Mouse (Mus musculus): Measurements from ENCODE around the gene Anxa6.

Anxa6 gene

DNA sequence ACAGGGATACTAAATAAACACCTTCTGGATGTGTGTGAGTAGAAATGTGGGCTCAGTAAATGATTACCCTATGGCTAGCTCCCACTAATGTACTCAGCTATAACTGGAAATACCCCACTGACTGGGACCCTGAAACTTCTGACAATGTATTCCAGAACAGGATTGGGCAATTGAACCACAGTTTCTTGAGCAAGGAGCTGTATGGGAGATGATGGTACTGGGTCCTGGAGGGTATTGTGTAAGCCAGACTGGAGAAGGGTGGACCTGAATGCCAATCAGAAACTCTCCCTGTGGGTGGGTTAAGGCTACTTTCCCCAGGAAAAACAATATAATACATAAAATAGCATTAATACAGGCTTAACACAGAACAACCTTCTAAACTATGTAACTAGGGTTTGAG, 43.3 kb downstream of the Anxa6 start:
- no peak for DNase-seq

DNA sequence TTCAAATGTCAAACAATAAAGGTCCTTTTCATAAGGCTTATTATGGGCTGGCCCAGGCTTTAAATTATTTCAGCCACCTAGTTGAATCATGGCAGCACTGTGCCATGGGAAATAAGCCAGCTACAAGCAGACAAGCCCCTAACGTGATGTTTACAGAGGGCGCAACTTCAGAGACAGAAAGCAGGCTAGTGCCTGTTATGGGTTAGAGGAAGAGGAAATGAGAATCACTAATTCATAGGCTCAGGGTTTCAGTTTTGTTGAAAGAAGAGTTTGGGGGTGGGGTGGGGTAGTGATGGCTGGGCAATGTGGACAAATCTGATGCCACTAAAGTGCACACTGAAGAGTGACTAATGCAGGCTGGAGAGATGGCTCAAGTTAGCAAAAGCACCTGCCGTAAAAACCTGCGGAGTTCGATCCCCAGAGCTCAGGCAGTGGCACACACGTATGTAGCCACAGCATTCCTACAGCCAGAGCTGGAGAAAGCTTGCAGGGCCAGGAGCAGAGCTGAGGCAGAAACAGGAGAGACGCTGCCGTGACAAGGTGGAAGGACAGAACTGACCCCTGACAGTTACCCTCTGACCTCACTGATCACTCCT, 44.4 kb downstream of the Anxa6 start:
- no peak for DNase-seq

DNA sequence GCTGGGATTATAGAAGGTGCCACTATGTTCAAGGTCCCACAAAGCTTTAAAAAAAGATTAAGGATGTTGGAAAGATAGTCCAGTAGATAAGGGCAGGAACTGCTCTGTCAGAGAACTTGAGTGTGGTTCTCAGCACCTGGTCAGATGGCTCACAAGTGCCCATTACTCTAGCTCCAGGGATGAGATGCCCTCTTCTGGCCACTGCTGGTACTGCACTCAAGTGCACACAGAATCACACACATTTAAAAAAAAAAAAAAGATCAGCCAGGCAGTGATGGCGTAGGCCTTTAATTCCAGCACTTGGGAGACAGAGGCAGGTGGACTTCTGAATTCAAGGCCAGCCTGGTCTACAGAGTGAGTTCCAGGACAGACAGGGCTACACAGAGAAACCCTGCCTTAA, 45.3 kb downstream of the Anxa6 start:
- DNase-seq: peak; percentile 18 to 67

DNA sequence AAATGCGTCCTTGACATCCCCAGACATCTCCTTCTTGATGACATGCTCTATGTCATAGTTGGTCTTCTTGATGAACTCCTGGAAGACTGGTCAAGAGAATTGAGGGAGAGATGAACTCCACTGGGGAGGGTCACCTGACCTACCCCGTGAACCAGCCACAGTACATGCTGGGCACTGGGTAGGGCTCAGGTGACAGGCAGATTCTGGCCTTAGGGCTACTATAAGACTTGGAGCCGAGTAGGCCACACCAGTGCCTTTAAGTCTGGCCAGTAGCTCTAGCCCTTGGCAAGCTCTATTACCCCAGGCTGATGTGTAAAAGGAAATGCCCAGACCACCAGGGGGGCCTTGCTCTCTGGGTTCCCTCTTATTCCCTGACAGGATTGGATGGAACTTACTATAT, 48.2 kb downstream of the Anxa6 start:
- DNase-seq: no peak

DNA sequence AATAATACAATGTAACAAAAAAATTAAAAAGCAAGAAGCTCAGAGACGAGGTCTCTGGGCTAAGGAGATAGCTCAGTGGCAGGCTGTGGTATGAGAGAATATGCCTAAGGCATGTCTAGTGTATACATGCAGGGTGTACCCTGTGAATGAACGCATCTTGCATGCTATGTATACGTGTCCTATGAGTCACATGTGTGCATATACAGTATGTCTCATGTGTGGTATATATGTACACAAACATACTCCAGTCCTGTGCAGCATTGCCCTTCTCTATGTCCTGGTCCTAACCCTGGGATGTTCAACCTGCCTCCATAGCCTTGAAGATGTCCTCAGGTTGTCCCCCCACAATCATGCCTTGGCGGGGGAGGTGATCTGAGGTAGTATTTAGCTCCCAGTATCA, 48.7 kb downstream of the Anxa6 start:
- DNase-seq: no peak

DNA sequence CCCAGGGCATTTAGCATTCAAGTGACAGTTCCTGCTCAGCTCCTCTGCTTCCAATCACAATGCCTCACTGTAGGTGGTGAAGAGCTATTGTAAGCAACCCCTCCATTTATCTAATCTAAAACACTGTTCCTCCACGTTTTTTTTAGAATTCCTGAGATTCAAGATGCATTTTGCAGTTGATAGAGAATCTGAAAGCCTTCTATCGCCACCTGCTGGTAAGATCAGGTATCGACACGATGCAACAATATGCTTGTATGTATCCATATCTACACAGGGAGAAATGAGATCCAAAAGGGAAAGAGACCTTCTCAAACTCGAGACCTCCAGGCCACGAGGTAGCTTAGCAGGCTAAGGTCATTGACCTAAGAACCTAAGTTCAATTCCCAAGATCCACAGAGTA, 49.2 kb downstream of the Anxa6 start:
- peak; percentile 66 to 91 for DNase-seq

DNA sequence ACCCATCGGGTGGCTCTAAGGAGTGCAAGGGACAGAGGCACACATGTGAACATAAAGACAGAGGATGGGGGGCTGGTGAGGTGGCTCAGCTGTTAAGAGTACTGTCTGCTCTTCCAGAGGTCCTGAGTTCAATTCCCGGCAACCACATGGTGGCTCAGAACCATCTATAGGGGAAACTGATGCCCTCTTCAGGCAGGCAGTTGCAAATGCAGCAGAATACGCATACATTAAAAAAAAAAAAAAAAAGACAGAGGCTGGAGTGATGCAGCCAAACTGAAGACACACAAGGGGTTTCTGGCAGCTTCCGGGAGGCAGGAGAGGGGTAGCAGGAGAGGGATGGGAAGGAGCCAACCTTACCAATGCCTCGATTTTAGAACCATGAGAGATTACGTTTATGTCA, 50.7 kb downstream of the Anxa6 start:
- no peak for DNase-seq

DNA sequence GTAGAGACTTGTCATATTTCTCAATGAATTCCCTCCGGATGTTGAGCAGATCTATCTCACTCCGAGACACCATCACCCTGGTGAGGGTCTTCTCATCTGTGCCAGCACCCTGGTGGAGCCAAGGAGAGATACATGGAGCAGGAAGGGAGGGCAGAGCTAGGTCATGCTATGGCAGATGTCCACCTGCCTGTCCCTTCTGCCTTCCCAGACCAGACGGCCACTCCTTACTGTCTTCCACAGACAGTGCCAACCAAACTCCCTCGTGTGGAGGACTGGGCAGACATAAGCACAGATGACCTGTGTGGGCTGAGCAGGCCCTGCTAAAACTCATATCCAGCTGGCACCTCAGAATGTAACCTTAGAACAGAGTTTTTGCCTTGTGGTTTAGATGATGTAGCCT, 51.6 kb downstream of the Anxa6 start:
- DNase-seq: no peak

DNA sequence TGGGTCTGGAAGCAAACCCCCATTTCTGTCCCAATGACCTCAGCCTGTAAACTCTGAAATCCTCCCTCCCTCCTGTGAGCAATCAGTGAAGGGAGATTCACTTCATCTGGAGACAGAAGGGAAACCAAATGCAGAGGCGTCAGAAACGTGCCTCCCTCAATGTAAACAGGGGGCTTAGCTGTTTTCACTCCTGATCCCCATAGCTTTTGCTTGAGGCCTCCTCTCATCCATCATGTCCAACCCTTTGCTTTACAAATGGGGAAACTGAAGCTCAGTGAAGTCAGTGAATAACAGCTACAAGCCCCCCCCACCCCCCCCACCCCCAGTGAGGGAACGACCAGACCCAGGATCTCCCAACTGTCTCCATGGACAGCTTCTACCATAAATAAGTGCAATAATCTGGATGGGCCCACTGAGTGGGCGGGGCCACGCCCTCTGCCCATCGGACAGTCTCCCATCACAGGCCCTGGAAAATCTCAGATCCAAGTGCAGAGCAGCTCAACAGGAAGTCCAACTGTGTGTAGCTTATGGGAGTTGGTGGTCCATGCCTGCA, 55.8 kb downstream of the Anxa6 start:
- DNase-seq: no peak

DNA sequence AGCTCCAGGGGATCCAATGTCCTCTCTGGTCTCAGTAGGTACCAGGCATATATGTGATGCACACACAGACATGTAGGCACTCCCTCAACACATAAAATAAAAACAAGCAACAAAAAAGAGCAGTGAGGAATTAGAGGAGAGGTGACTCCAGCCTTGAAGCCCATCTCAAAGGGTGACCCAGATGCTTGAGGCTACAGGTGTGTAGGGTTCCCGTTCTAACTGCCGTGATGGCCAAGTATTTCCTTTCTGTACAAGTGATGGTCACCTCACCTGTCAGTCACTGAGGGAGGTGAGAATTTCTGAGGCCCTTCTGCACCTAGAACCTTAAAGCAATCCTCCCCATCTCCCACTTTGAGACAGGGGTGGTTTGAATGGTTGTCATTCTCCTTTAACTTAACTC, 56.9 kb downstream of the Anxa6 start:
- DNase-seq: no peak

DNA sequence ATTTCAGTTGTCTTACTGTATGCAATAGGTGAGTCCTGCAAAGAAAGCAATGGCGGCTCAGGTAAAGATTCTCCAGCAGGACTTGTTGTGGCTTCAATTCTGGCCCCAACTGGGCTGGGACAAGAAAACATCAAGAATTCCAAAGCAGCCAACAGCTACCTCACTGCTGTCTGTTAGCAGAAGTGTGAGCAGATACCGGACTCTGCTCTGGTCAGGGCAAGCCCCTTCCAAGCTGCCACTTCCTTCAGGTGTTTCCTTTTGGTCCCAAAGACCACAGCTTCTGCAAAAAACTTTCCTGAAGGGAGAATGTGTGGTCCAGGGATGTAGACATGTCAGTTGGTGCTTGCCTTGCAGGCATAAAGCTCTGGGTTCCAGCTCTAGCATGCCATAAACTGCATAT, 57.5 kb downstream of the Anxa6 start:
- no peak for DNase-seq

DNA sequence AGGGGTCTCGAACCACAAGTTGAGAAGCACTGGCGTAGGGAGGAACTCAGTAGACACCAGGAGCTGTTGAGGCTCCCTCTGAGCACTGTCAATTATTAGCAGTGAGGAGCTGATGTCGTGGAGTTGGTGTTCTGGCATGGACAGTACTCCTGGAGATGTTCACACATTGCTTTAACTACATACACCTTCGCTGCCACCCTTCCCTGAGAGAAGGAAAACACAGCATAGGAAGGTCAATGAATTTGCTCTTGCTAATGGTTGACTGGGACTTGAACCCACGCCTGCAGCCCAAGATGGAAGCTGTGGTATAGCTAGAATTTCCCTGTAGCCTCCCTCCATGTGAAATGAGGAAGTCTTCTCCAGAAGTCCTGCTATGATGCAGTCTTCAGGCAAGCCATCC, 57.9 kb downstream of the Anxa6 start:
- no peak for DNase-seq

DNA sequence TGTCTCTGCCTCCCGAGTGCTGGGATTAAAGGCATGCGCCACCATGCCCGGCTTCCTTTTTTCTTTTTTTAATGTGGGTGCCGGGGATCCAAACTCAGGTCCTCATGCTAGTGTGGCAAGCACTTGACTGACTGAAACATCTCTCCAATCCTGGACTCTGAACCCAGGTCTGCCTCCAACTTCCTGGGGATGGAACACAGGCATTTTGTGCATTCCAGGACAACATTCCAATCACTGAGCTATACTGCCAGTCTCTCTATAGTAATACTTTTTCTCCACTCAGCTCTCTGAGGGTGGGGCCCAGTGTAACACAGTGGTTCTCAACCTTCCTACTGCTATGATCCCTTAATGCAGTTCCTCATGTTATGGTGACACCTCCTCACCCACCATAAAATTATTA, 58.6 kb downstream of the Anxa6 start:
- no peak for DNase-seq

DNA sequence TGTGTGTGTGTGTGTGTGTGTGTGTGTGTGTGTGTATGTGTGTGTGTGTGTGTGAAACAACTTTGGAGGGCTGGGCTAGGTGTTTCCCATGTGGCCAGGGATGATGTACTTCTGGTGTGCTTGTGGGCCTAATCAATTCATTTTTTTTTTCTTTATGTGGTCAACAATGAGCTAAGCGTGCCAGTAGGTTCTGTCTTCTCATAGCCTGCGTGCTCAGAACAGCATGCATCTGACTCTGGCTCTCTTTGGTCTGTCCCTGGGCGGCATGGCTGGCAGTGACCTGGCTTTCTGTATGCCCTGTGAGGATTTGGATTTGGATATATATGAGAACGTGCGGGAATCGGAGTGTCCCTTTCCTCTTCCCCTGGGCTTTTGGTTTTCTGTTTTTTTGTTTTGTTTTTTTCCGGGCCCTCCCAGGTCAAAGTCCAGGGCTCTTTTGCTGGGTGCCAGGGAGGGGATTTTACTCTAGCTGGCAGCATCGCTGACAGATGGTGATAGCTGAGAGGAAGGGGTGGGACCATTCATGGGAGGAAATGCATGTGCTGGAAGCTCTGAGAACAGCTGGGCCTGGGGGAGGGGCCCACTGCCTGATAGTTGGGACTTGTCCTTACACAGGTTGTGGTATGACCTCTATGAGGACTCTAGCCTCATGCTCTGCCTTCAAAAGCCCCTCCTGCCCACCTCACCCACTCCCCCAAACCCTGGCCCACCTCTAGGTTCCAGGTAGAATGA, 59.6 kb downstream of the Anxa6 start:
- DNase-seq: peak; percentile 80 to 81

DNA sequence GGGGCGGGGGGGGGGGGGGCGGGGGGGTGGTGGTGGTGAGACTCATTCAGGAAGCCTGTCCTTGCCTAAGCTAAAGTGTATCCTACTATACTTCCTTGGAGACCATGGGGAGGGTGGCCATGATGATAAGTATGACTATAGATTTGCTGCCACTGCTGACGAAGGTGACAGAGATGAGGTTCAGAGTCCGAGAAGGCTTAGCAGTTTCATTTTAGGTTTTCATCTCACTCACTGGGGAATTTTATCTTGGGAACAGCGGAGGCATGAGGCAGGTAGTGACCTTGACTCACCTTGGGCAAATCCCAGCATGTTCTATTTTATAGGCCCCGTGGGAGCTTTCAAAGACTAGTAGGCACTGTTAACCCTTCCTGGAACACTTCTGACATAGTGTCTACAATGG, 60.5 kb downstream of the Anxa6 start:
- DNase-seq: no peak

DNA sequence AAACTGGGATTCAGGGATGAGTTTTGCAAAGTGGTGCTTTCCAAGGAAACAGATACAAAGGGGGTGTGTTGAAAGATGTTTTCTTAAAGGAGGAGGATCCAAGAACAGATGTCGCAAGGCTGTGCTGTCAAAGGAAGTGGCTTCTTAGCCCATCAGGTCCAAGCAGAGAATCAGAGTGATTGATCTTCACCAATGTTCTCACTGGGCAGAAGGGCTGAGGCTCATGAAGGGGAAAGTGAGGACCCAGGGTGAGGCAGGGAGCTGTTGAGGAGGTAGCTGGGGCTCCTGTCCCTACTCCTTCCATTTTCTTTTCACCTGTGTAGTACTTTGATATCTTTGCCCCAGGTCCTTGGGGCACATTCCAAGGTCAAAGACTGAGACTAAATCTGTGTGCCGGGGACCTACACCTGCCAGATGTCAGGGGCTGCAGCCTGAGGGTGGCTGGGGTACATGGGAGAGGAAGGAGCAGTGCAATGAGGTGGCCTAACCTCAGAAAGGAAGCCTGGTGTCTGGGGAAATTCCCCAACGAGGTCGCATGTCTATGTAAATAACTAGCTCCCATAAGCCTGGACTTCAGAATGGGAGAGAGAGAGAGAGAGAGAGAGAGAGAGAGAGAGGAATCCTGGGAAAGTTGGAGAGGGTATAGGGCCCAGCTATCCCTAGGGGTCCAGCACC, 61.1 kb downstream of the Anxa6 start:
- no peak for DNase-seq

DNA sequence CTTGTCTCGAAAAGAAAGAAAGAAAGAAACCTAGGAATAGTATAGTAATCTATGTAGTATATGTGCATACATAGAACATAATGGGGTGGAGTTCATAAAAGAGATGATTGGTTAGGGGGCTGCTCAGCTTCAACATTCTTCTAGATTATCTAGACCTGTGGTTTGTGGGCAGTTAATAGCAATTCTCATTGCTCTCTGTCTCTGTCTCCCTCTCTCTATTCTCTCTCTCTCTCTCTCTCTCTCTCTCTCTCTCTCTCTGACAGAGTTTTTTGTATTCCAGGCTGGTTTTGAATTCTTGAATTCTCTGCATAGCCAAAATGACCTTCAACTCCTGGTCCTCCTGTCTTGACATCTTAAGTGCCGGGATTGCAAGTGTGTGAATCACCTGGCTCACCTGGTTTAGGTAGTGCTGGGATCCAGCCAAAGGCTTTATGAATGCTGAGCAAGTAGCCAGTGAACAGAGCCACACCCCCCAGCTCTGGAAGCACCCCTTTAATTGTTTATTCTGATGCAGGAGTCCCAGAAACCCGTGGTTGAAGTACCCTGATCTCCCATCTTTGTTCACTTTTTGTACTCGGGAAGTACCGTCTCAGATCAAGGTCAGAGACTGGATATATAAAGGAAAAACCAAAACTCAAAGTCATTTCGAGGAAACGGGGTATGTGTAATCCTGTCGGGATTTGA, 61.7 kb downstream of the Anxa6 start:
- DNase-seq: no peak

DNA sequence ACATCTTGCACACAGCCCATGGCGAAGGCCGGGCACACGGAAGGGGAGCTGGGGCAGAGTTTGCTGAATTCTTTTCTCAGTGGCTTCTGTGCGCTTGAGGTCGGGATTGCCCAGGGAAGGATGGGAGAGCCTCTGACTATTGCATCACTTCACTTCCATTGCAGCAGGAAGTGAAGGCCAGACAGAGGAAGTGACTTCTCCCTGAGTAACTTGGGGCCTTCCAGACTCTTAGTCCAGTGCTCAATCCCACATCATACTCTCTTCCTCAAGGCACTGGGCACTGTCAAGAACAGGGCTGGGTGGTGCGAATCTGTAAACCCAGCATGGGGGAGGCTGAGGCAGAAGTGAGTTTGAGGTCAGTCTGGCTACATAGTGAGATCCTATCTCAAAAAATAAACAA, 68.0 kb downstream of the Anxa6 start:
- DNase-seq: no peak

DNA sequence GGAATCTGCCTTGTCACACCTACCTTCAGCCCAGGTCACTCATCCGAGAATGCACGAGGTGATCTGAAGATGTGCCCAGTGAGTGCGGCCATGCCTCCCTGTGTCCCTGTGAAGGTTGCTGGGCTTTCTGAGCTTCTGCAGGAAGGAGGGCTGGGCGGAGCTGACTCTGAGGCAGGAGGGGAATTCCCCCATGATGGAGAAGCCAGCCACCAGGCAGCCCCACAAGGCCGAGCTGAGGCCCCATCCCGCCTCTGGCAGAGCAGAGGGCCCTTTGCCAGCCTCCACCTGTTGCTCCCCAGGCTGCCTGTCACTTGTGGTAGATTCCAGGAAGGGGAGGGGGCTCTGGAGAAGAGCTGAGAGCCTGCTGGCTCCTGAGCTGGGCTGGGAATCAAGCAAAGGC, 70.4 kb downstream of the Anxa6 start, which contains the start of gene Tnip1:
Gene Tnip1 (minus strand): TSS at position 108 of the 400 bp plus-strand sequence.
- DNase-seq: peak; percentile 28 to 55

DNA sequence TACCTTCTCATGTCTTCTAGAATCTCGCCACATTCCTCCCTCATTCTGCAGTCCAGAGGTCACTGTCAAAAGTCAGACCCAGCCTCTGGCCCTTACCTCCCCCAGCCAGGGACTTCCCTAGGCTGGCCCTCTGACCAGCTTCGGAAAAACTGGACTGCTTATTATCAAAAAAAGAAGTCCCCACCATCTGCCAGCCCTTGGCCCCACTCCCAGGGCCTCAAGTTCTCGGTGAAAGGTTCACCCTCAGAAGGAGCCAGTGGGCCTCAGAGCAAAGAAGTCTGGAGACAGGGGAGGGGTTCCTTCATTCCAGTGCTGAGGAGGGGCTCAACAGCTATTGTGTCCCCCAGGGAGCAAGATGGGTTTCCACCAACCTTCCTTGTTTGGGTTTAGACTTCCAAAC, 71.3 kb downstream of the Anxa6 start:
- DNase-seq: peak in 1 of 2 experiments; percentile 38

DNA sequence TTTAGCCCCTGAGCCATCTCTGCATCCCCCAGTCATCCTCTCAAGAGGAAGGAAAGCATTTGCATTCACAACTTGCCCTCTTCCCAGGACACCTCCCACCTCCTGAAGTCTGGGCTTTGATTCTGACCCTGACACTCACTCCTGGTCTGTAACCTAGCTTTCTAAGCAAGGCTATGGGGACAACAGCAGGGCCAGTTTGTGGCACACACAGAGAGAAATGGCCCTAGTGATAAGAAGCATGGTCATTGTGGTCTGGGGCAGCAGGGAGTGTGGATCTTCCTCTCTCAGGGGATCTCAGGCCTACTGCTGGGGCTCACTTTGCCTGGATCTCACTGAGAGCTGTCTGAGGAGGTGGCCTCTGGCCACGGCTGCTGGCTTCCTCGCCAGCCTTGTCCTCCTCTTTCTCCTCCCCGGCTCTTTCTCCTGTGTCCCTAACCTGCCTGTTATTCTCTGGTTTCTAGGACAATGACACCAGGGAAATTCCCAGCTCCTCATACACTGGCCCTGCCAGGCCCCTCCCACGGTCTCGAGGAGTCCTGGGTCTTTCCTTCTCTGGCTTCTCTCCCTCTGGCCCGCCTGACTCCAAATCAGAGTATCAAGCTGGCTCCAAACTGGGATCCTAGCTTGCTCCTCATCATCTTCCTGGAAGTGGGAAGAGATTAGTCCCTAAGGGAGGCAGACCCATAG, 71.9 kb downstream of the Anxa6 start:
- peak in 1 of 2 experiments; percentile 28 for DNase-seq

DNA sequence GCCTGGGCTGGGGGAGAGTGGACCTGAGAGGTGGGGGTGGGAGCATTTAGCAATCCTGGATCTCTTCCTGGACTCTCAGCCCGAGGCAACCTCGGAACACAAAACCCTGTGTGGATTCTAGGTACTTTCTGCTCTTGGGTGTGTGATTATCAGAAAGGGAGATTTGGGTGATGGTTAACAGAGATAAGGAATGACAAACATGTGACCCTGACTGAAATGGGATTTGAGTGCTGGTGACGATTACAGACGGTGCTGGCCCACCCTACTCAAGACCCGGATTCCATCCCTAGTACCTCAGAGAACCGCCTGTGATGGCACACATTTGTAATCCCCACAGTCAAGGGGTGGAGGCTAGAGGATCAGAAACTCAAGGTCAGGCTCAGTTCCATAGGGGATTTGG, 73.0 kb downstream of the Anxa6 start:
- no peak for DNase-seq

DNA sequence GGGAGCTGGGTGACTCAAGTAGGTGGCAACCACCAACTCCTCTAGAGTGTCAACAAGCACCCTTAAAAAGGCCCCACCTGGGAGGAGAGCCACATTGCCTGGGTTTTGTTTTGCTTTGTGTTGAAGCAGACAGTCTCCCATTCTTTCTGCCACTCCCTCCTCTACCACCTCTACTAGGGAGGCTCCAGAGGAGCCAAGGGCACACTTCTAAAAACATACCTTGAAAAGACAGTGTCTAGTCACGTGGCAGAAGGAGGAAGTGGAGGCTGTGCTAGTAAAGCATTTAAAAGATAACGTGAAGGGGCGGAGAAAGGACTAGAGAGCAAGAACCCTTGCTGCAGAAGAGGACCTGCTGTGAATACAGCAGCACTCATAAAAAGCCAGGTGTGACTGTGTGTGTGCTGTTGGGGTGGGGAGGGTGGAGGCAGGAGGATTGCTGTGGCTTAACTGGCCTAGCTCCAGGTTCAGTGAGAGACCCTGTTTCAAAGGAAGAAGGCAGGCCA, 74.6 kb downstream of the Anxa6 start:
- DNase-seq: no peak
